Mouse (Mus musculus) stomach, postnatal 0 days (tissue): ENCODE results near the gene Ttc16. TPM values are rescaled to one million over a fixed set of nuclear protein-coding genes. Genes with fewer than 3 reads are reported as not detected.

Experiments used
- ATAC-seq: fragments of 200-750 bp; cut with Nextera tagmentation; 2 replicates; pipeline ENCODE4 v1.8.0; 2017; ENCODE audit not compliant: low FRiP score, low TSS enrichment
- DNase-seq: peaks from one replicate; pipeline ENCODE4 v3.0.0-alpha.2; 2016; ENCODE audit warnings: low spot score
- H3K27ac ChIP-seq: fragments of 300-500 bp; sonication (generic); replicated peaks from 2 replicates; pipeline ENCODE4 v1.5.1; 2014; ENCODE audit warnings: mild to moderate bottlenecking, control low read depth
- H3K27me3 ChIP-seq: fragments of 300-500 bp; sonication (generic); 2 replicates; pipeline ENCODE4 v1.6.1; 2014; ENCODE audit warnings: low read length; ENCODE audit not compliant: control insufficient read depth, insufficient read depth
- H3K36me3 ChIP-seq: fragments of 300-500 bp; sonication (generic); 2 replicates; pipeline ENCODE4 v1.6.1; 2014; ENCODE audit warnings: low read length, mixed read lengths; ENCODE audit not compliant: control insufficient read depth, insufficient read depth
- H3K4me1 ChIP-seq: fragments of 300-500 bp; sonication (generic); replicated peaks from 2 replicates; pipeline ENCODE4 v1.6.1; 2014; ENCODE audit warnings: antibody characterized with exemption; ENCODE audit not compliant: control insufficient read depth, insufficient read depth
- H3K4me2 ChIP-seq: fragments of 300-500 bp; sonication (generic); replicated peaks from 2 replicates; pipeline ENCODE4 v1.6.1; 2014; ENCODE audit warnings: low read depth, mild to moderate bottlenecking, control low read depth, moderate library complexity
- H3K4me3 ChIP-seq: fragments of 300-500 bp; sonication (generic); 2 replicates; pipeline ENCODE4 v1.5.1; 2014; ENCODE audit warnings: low read depth, low read length, control low read depth
- H3K9ac ChIP-seq: fragments of 300-500 bp; sonication (generic); 2 replicates; pipeline ENCODE4 v1.6.1; 2014; ENCODE audit warnings: mild to moderate bottlenecking, low read length, control low read depth, mixed read lengths
- H3K9me3 ChIP-seq: fragments of 300-500 bp; sonication (generic); 2 replicates; pipeline ENCODE4 v1.6.1; 2016; ENCODE audit warnings: low read length; ENCODE audit not compliant: control insufficient read depth
- CTCF ChIP-seq: IDR thresholded peaks from 2 replicates; pipeline ENCODE4 v1.5.1; 2016; ENCODE audit warnings: antibody characterized with exemption, low read depth, mild to moderate bottlenecking, moderate library complexity
- EP300 ChIP-seq: optimal IDR thresholded peaks from 2 replicates; pipeline ENCODE3; 2016; ENCODE audit warnings: antibody characterized with exemption
- WGBS: fragments of 180-500 bp; shearing (Covaris S2); extraction: QIAGEN DNeasy Blood & Tissue Kit; methylation state at CpG from one replicate; pipeline ENCODE4 v1.1.7; 2014; 5-methylcytosine and 5-hydroxymethylcytosine counted together
- polyA plus RNA-seq: library from polyadenylated mRNA; unstranded; fragments of >200 nt; fragmentation: Nextera tagmentation; extraction: Ambion mirVana; gene quantifications from 2 replicates; pipeline ENCODE4 v1.2.1, GENCODE M21; 2015

Gene Ttc16
- polyA plus RNA-seq, 1 experiment from 2014 or later = 0.06 TPM

- Histone ChIP-seq H3K27ac (no peak overlapping the region), H3K9me3 (no peaks in the 10 kb centered on the region), H3K4me1 (peaks cover 5% of the 10 kb centered on the region; the same call in 1 of the 2 replicates), H3K27me3 (no peaks in the 10 kb centered on the region), H3K9ac (no peak overlapping the region), H3K36me3 (no peaks in the 10 kb centered on the region), H3K4me3 (no peak overlapping the region), H3K4me2 (no peak overlapping the region)
- DNase-seq = no peak
- no peak for ATAC-seq
- WGBS = 79% methylated on average over 4 of the region's 4 CpGs
- TF ChIP-seq EP300 (no peak), CTCF (no peak)
These were observed 51.3 kb downstream of the Ttc16 start for GRCm38 (mm10) chr2:32724149-32724548.

GRCm38 (mm10) chr2:32722581-32722980 lies 52.9 kb downstream of the Ttc16 start:
- ATAC-seq = no peak
- Histone ChIP-seq H3K4me2 (no peak overlapping the region), H3K36me3 (no peaks in the 10 kb centered on the region), H3K4me3 (no peak overlapping the region), H3K27ac (no peak overlapping the region), H3K9ac (no peak overlapping the region), H3K4me1 (peaks cover 5% of the 10 kb centered on the region; the same call in 1 of the 2 replicates), H3K9me3 (no peaks in the 10 kb centered on the region), H3K27me3 (no peaks in the 10 kb centered on the region)
- 34% methylated on average over 3 of the region's 3 CpGs for WGBS
- TF ChIP-seq EP300 (no peak), CTCF (no peak)
- DNase-seq = no peak

- TF ChIP-seq CTCF = no peak
- no peak for TF ChIP-seq EP300
- Histone ChIP-seq H3K4me3 (no peak overlapping the region), H3K27ac (peak overlapping the region; percentile 40; the same call in 1 of the 2 replicates), H3K27me3 (no peaks in the 10 kb centered on the region), H3K9me3 (no peaks in the 10 kb centered on the region), H3K4me2 (0 out of 2 replicates have a peak overlapping the region, but pooled peaks have one; percentile 5), H3K9ac (peak overlapping the region; percentile 41; the same call in 1 of the 2 replicates), H3K4me1 (peaks cover 5% of the 10 kb centered on the region; the same call in 1 of the 2 replicates), H3K36me3 (no peaks in the 10 kb centered on the region)
- no peak for DNase-seq
- no peak for ATAC-seq
- 37% methylated on average over 6 of the region's 6 CpGs for WGBS
These were observed 53.4 kb downstream of the Ttc16 start for GRCm38 (mm10) chr2:32722046-32722445.

GRCm38 (mm10) chr2:32720681-32721229 lies 54.7 kb downstream of the Ttc16 start, which contains the start of gene Sh2d3c:
TSS of gene Sh2d3c (plus strand) at chr2:32721055.
- peaks cover 5% of the 10 kb centered on the region; the same call in 1 of the 2 replicates for H3K4me1 ChIP-seq
- 33% methylated on average over 8 of the region's 8 CpGs for WGBS
- no peaks in the 10 kb centered on the region for H3K9me3 ChIP-seq
- H3K4me2 ChIP-seq = peak within 1 kb of the TSS; percentile 25
- no peak within 1 kb of the TSS for H3K4me3 ChIP-seq
- ATAC-seq (peak; percentile 36), DNase-seq (no peak)
- TF ChIP-seq CTCF (no peak), EP300 (no peak)
- H3K36me3 ChIP-seq = no peaks in the 10 kb centered on the region
- H3K27me3 ChIP-seq = no peaks in the 10 kb centered on the region
- peak within 1 kb of the TSS; percentile 41; the same call in 1 of the 2 replicates for H3K9ac ChIP-seq
- peak within 1 kb of the TSS; percentile 56; the same call in 1 of the 2 replicates for H3K27ac ChIP-seq

- H3K4me2 ChIP-seq = no peak overlapping the region
- peaks cover 5% of the 10 kb centered on the region; the same call in 1 of the 2 replicates for H3K4me1 ChIP-seq
- H3K27me3 ChIP-seq = no peaks in the 10 kb centered on the region
- no peak overlapping the region for H3K4me3 ChIP-seq
- H3K9ac ChIP-seq = no peak overlapping the region
- no peak for TF ChIP-seq EP300
- no peak for TF ChIP-seq CTCF
- DNase-seq (no peak), ATAC-seq (no peak)
- no peaks in the 10 kb centered on the region for H3K36me3 ChIP-seq
- no peaks in the 10 kb centered on the region for H3K9me3 ChIP-seq
- WGBS = 75% methylated on average over 3 of the region's 3 CpGs
- H3K27ac ChIP-seq = no peak overlapping the region
These were observed 55.4 kb downstream of the Ttc16 start for GRCm38 (mm10) chr2:32720053-32720452.

GRCm38 (mm10) chr2:32718761-32719160 lies 56.7 kb downstream of the Ttc16 start:
- Histone ChIP-seq H3K27ac (no peak overlapping the region), H3K9ac (no peak overlapping the region), H3K9me3 (no peaks in the 10 kb centered on the region), H3K4me3 (no peak overlapping the region), H3K4me1 (peaks cover 5% of the 10 kb centered on the region; the same call in 1 of the 2 replicates), H3K27me3 (no peaks in the 10 kb centered on the region), H3K4me2 (no peak overlapping the region), H3K36me3 (no peaks in the 10 kb centered on the region)
- ATAC-seq (no peak), DNase-seq (no peak)
- 62% methylated on average over 9 of the region's 9 CpGs for WGBS
- TF ChIP-seq EP300 (no peak), CTCF (no peak)
